Mouse (Mus musculus) forebrain, embryonic 14.5 days (tissue): ENCODE measurements around the gene Crhbp. TPM values are rescaled to one million over a fixed set of nuclear protein-coding genes. Genes with fewer than 3 reads are reported as not detected.

ENCODE experiments used
- ATAC-seq: fragments of 200-750 bp; cut with Nextera tagmentation; 2 replicates; pipeline ENCODE4 v1.8.0; 2017; ENCODE audit warnings: mild to moderate bottlenecking, moderate library complexity
- DNase-seq: peaks from one replicate; pipeline ENCODE4 v3.0.0-alpha.2; 2015; ENCODE audit warnings: low spot score
- H3K27ac ChIP-seq: fragments of 300-500 bp; sonication (generic); 2 replicates; pipeline ENCODE4 v1.5.1; 2014; ENCODE audit warnings: low read depth, mild to moderate bottlenecking, control low read depth, low read length, moderate library complexity
- H3K27me3 ChIP-seq: fragments of 300-500 bp; sonication (generic); replicated peaks from 2 replicates; pipeline ENCODE4 v1.6.1; 2014; ENCODE audit warnings: low read length, control low read depth, mixed read lengths; ENCODE audit not compliant: control insufficient read depth, insufficient read depth
- H3K36me3 ChIP-seq: fragments of 300-500 bp; sonication (generic); 2 replicates; pipeline ENCODE4 v1.6.1; 2014; ENCODE audit warnings: low read length, control low read depth; ENCODE audit not compliant: control insufficient read depth, insufficient read depth
- H3K4me1 ChIP-seq: fragments of 300-500 bp; sonication (generic); 2 replicates; pipeline ENCODE4 v1.6.1; 2014; ENCODE audit warnings: antibody characterized with exemption, low read length, control low read depth; ENCODE audit not compliant: control insufficient read depth, insufficient read depth
- H3K4me2 ChIP-seq: fragments of 300-500 bp; sonication (generic); 2 replicates; pipeline ENCODE4 v1.6.1; 2014; ENCODE audit warnings: mild to moderate bottlenecking, control low read depth, low read length
- H3K4me3 ChIP-seq: fragments of 300-500 bp; sonication (generic); 2 replicates; pipeline ENCODE4 v1.5.1; 2014; ENCODE audit warnings: low read depth, low read length, control low read depth
- H3K9ac ChIP-seq: fragments of 300-500 bp; sonication (generic); 2 replicates; pipeline ENCODE4 v1.6.1; 2014; ENCODE audit warnings: mild to moderate bottlenecking, low read length, control low read depth, moderate library complexity
- H3K9me3 ChIP-seq: fragments of 300-500 bp; sonication (generic); replicated peaks from 2 replicates; pipeline ENCODE4 v1.6.1; 2016; ENCODE audit warnings: low read length, control low read depth, mixed read lengths; ENCODE audit not compliant: control insufficient read depth
- WGBS: fragments of 180-500 bp; shearing (Covaris S2); extraction: QIAGEN DNeasy Blood & Tissue Kit; methylation state at CpG from one replicate; pipeline ENCODE4 v1.1.7; 2014; 5-methylcytosine and 5-hydroxymethylcytosine counted together
- polyA plus RNA-seq: library from polyadenylated mRNA; unstranded; fragments of >200 nt; fragmentation: Nextera tagmentation; extraction: Ambion mirVana; gene quantifications from 2 replicates; pipeline ENCODE4 v1.2.1, GENCODE M21; 2014

The Crhbp gene
- 0.75 and 1.1 TPM in 2 replicates for polyA plus RNA-seq

DNA sequence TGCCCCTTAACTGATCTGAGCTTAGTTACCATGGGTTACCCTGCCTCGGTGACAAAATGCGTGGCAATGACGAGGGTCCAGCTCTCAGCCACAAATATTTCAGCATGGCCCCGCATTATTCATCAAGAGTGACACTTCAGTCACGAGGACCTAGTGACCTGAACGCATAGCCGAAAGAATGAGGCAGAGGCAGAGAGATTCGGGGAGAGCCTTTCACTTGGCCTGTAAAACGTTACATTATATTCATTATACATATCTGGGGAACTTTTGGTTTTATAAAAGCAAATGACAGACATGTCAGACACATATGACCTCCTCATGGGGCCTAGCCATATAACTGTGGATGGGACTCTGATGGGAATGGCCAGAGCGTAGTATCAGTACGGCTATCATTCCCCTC, at the start of gene Crhbp:
Gene Crhbp (minus strand): TSS at position 101 of the 400 bp plus-strand sequence.
- WGBS, result 57% methylated on average over 11 of the region's 11 CpGs
- Histone ChIP-seq H3K27me3 (peaks cover 5% of the 10 kb centered on the region; the same call in 1 of the 2 replicates), H3K9ac (peak within 1 kb of the TSS; percentile 54), H3K4me1 (peaks cover 9% of the 10 kb centered on the region; the same call in 1 of the 2 replicates), H3K4me3 (peak within 1 kb of the TSS; percentile 36), H3K27ac (no peak within 1 kb of the TSS), H3K9me3 (no peaks in the 10 kb centered on the region), H3K4me2 (peak within 1 kb of the TSS; percentile 91), H3K36me3 (no peaks in the 10 kb centered on the region)
- ATAC-seq, result no peak
- no peak for DNase-seq

DNA sequence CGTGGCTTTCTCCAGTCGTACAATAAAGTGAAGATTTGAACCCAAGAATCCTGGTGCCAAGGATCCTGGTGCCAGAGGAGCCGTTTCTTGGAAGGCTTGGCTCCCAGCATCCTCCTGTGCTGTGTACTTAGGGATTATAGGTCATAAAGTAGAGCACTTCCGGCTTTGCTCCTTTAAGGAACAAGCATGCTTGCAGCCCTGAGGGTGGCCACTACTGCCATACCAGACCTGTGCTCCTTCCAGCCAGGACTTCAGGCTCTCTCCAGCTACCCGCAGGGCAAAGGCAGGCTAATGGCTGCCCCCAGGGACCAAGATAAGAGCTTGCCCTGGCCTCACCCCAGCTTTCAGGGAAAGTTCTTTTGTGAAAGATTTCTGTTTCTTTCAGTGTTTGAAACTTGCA, 48.6 kb upstream of the Crhbp start:
- 64% methylated on average over 5 of the region's 5 CpGs for WGBS
- ATAC-seq, result no peak
- Histone ChIP-seq H3K36me3 (no peaks in the 10 kb centered on the region), H3K9ac (no peak overlapping the region), H3K4me3 (no peak overlapping the region), H3K27me3 (no peaks in the 10 kb centered on the region), H3K4me1 (no peaks in the 10 kb centered on the region), H3K4me2 (no peak overlapping the region), H3K9me3 (no peaks in the 10 kb centered on the region), H3K27ac (no peak overlapping the region)
- DNase-seq, result no peak

DNA sequence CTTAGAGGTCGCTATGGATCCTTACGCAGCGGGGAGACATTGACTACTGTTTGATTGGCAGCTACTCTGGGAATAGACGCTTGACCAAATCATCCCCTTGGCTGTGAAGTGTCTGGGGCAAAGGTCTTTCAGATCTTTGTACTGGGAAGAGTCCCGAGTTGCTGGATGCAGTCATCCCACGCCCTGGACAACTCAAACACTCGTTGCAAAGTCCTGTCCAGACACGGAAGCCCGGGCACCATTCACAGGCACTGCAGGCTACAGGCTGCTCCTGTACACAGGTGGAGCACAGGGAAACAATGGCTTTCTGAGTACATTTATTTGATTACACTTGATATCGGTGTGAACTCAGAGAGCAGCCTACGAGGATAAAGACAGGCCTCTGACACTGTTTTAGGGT, 46.6 kb upstream of the Crhbp start:
- Histone ChIP-seq H3K4me2 (no peak overlapping the region), H3K4me1 (no peaks in the 10 kb centered on the region), H3K9ac (no peak overlapping the region), H3K27ac (no peak overlapping the region), H3K27me3 (no peaks in the 10 kb centered on the region), H3K9me3 (no peaks in the 10 kb centered on the region), H3K36me3 (no peaks in the 10 kb centered on the region), H3K4me3 (no peak overlapping the region)
- WGBS, result 76% methylated on average over 11 of the region's 11 CpGs
- no peak for ATAC-seq
- DNase-seq, result no peak

DNA sequence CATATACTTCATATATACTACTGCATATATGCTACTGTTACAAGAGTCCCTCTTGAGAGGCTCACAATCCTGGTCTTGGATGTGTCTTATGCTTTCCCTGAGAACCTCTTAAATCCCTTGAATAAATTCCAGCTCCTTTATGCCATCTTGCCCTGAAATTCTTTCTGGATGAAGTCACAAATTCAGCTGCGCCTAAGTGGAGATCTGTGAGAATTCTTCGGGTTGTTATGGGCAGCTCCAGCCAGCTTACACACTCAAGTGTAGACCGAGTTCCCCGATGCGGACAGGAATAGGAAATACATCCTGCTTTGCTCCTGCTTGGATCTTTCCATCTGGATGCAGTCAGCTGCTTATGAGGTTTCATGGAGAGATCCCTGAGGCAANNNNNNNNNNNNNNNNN, 39.9 kb upstream of the Crhbp start:
- Histone ChIP-seq H3K4me2 (no peak overlapping the region), H3K9ac (no peak overlapping the region), H3K27me3 (no peaks in the 10 kb centered on the region), H3K27ac (no peak overlapping the region), H3K4me3 (no peak overlapping the region), H3K9me3 (no peaks in the 10 kb centered on the region), H3K4me1 (no peaks in the 10 kb centered on the region), H3K36me3 (no peaks in the 10 kb centered on the region)
- ATAC-seq (no peak), DNase-seq (peak; percentile 39)
- WGBS, result 40% methylated on average over 5 of the region's 5 CpGs

DNA sequence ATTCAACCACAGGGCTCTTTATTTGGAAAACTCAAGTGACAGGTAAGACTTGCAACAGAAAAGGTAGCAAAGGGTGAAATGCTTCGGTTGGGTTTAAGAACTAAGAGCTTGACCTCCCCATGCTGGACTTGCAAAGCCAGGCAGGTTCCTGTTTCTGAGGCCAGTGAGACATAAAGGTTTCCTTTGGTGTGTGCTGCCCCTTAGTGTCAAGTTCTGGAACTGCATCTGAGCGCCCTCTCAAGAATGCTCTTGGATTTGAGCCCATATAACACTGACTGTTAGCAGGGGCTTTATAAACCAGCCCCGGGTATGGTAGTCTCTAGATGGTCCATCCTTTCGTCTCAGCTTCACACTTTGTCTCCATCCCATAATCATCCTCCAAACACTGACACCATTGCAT, 36.7 kb upstream of the Crhbp start:
- Histone ChIP-seq H3K4me1 (no peaks in the 10 kb centered on the region), H3K27ac (no peak overlapping the region), H3K36me3 (no peaks in the 10 kb centered on the region), H3K4me3 (no peak overlapping the region), H3K9me3 (no peaks in the 10 kb centered on the region), H3K4me2 (no peak overlapping the region), H3K9ac (no peak overlapping the region), H3K27me3 (no peaks in the 10 kb centered on the region)
- WGBS, result 17% methylated on average over 4 of the region's 4 CpGs
- DNase-seq (peak; percentile 91), ATAC-seq (peak; percentile 63)

DNA sequence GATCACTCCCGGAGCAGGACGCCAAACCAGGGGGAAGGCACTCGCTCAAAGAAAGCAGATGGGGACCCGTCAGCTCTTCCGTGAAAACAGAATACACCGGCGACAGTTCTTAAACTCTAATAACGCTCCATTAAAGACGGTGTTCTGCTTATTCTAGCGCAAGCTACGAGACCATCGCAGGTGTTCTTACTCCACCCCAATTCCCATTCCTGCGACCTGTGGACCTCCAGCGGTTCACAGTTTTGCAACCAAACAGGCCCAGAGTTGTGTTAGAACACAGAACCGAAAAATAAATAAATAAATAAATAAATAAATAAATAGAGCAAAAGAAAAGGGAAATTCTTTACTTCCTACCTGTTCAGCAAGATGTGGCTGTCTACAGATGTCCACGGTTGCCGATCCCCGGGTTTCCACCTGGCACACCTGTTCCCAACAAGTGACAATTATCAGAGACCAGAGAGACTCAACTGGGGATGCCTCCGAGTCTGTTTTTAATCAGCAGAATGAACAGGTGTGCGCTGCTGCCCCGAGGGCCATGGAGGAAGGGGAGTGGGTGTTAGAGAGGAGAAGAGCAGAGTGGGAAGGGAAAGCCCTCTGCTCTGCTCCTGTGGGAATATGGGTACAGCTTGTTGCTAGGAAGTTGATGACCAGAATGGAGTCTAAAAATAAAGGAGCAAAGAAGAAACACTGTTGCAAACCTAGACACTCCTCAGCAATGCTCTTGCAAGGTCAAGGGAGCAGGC, 34.1 kb upstream of the Crhbp start, which contains the start of gene S100z:
Gene S100z (minus strand): TSS at position 51 of the 743 bp plus-strand sequence.
- Histone ChIP-seq H3K4me3 (no peak within 1 kb of the TSS), H3K4me2 (no peak within 1 kb of the TSS), H3K9me3 (no peaks in the 10 kb centered on the region), H3K4me1 (no peaks in the 10 kb centered on the region), H3K36me3 (no peaks in the 10 kb centered on the region), H3K9ac (no peak within 1 kb of the TSS), H3K27me3 (no peaks in the 10 kb centered on the region), H3K27ac (no peak within 1 kb of the TSS)
- DNase-seq, result no peak
- WGBS, result 90% methylated on average over 21 of the region's 21 CpGs
- ATAC-seq, result no peak

DNA sequence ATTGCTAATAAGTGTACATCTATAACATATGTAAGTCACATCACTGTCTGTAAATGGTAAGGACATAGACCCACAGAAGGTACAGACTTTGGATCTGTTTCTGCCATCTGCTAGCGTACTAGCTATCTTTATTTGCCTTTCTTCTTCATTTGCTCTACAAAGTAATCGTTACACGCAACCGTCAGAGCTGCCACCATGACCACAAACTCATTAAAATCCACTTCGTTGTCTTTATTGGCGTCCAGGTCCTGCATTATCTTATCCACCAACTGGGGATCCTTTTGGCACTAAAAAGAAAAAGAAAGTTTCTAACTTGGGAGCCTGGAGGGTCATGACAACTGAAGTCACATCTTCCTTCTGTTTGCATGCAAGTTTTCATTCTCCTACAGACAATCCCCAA, 32.4 kb upstream of the Crhbp start:
- no peaks in the 10 kb centered on the region for H3K9me3 ChIP-seq
- no peak overlapping the region for H3K4me2 ChIP-seq
- no peak overlapping the region for H3K27ac ChIP-seq
- 76% methylated on average over 6 of the region's 6 CpGs for WGBS
- no peak for DNase-seq
- no peak for ATAC-seq
- H3K36me3 ChIP-seq, result no peaks in the 10 kb centered on the region
- H3K9ac ChIP-seq, result no peak overlapping the region
- H3K4me3 ChIP-seq, result no peak overlapping the region
- no peaks in the 10 kb centered on the region for H3K27me3 ChIP-seq
- no peaks in the 10 kb centered on the region for H3K4me1 ChIP-seq

DNA sequence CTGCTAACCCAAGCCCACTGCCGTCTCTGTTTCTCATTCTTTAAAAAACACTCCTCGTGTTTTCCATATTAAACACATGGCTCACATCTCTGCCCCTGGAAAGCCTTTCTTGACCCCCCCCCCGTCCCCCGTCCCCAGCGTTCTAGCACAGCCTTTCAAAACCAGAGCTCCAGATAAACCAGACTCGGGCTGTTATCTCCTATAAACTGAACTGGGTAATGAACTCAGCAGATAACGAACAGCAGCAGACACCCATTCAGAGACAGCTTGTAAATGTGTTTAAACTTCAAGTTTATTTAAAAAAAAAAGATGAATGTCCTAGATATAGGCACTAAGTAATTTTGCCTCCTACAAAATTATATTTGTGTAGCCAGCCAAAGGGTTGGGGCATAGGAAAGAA, 30.4 kb upstream of the Crhbp start:
- Histone ChIP-seq H3K4me1 (no peaks in the 10 kb centered on the region), H3K9me3 (no peaks in the 10 kb centered on the region), H3K9ac (no peak overlapping the region), H3K36me3 (no peaks in the 10 kb centered on the region), H3K4me3 (no peak overlapping the region), H3K27me3 (no peaks in the 10 kb centered on the region), H3K27ac (no peak overlapping the region), H3K4me2 (no peak overlapping the region)
- ATAC-seq (no peak), DNase-seq (no peak)
- 68% methylated on average over 7 of the region's 7 CpGs for WGBS

DNA sequence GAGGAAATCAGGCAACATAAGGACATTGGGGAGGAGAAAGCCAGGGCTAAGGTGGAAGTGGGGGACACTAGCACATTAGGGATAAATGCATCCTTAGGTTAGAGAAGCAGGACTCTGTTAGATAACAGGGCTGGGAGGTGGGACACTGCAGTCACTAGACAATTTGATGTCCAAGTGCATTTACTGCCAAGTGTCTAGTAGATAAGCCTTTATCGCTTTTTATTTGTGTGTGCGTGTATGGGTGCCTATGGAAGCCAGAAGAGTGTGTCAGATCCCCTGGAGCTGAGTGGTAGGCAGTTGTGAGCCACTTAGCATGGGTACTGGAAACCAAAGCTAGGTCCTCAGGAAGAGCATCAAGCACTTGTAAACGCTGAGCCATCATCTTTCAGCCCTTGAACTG, 29.6 kb upstream of the Crhbp start:
- no peaks in the 10 kb centered on the region for H3K27me3 ChIP-seq
- DNase-seq (no peak), ATAC-seq (no peak)
- H3K9ac ChIP-seq, result no peak overlapping the region
- H3K9me3 ChIP-seq, result no peaks in the 10 kb centered on the region
- no peak overlapping the region for H3K27ac ChIP-seq
- H3K36me3 ChIP-seq, result no peaks in the 10 kb centered on the region
- no peak overlapping the region for H3K4me3 ChIP-seq
- no peaks in the 10 kb centered on the region for H3K4me1 ChIP-seq
- 85% methylated on average over 3 of the region's 3 CpGs for WGBS
- no peak overlapping the region for H3K4me2 ChIP-seq
